Mouse (Mus musculus) heart, adult 11 months (tissue): ENCODE measurements at regions not wholly inside any gene's neighbourhood (a gene's known extent, or its start where the extent isn't known, plus 50 kb on each side); places are given as distances from the start of the nearest gene placed in this dataset.

Experiments used
- DNase-seq: peaks from one replicate; pipeline ENCODE4 v3.0.0; 2022

DNA sequence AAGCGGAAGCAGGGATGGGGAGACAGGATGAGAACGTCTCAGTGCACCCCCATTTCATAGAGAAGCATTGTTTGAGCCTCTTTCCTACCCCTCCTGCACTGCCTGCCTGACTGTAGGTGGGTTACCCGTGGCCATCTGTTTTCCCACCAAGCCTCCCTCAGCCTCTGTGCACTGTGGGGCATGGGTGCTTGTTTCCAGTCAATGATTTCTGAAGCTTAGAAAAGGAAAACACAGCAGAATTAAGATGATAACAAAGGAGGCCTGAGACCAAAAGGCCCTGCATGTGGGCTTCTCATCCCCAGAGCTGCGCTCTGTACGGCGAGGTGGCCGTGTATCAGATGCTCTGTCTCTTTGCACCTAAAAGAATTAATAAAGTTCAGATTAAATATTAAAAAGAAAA, 92.9 kb upstream of the Pabpc6 start:
- DNase-seq = no peak

DNA sequence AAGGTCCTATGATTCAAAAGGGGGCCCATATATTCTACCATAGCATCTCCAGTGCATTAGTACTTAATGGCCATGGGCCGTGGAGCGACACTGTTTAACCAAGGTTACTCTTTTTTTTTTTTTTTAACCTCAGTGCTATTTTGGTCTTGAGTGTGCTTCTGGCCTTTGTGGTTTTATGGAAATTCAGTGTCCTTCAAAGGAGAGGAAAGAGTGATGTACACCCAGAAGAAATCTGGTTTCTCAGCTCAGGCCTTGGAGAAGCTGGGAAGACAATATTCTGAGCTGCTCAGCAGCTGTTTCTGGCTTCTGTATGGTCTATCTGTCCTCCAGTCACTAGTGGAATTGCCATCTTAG, 91.2 kb upstream of the Pabpc6 start:
- DNase-seq = no peak

DNA sequence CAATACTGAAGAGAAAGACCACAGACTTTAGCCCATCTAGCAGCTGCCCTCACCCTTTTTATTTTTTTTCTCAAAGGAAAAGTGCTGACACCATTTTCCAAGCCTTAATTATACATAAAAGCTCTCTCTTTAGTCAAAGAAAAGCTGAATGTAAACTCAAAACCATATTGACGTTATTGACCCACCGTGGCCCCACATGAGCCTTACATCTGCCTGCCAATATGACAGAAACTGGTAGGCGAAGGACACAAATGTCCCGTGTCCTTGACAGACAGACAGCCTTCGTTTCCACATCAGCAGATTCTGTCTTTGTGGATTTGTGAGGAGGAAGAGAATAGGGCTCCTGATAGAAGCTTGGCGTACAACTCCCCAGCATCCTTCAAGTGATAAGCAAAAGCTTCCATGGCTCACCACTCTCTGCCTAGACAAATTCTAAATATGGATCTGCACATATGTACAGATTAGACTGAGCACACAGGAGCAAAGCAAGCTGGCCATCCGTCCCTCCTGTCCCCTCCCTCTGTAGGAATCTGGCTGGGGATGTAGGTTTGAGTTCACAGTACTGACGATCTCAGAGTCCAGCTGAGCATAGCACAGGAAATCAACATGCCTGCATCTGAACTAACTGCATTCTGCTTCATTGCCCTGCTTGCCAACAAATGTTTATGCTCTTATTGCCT, 90.6 kb upstream of the Pabpc6 start:
- peak; percentile 94 for DNase-seq

DNA sequence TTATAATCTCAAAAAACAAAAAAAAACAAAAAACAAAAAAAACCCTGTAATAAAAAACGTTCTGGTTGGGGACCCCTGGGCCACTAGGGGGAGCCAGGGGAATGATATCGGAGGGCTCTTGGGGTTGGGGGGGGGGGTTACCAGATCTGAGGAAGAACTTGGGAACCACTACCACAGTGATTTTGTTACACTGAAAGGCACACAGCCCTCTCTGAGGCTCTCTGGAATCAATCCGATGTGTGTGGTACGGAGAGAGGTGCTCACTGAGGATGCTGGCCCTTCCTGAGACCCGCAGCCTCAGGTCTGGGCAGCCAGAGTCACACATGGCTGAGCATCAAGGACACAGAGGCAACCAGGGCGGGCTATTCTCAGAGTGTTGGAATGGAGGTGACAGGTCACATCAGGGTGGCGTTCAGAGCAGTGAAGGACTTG, 89.9 kb upstream of the Pabpc6 start:
- peak; percentile 97 for DNase-seq

- DNase-seq = peak; percentile 82
Measured at GRCm38 (mm10) chr17:9757725-9758251, 88.3 kb upstream of the Pabpc6 start.

DNA sequence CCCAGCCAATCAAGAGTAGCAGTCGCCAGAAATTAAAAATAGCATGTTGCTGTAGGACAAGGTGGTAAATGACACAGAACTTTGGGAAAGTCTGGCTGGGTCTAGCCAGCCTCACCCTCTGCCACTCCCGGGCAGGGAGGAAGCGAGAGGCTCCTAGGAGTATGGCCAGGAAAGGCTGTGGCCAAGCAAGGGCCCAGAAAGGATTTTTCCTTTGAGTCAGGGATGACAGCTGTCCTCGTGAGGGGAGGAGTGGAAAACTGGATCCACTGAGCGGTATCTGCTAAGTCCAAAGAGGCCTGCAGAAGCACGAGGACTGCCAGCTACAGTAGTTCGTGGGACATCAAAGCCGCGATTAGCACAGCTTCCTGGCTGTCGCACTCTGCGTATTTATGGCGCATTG, 87.2 kb upstream of the Pabpc6 start:
- DNase-seq = peak; percentile 98

DNA sequence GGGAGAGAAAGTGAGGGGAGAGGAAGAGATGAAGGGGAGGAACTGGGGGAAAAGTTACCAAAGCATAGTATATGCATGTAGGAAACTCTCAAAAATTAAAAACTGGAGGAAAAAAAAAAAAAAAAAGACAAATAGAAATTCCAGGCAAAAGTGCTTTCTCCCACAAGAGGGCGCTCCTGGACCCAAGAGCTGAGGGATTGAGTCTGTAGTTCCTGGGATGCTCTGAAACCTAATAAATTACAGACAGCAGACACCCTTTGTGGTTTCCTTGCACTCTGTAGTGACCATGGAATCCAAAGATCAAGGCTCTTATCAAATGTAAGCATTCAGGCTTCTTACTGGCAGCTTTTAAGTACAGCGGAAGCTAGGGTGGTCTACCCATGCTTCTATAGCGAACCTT, 86.7 kb upstream of the Pabpc6 start:
- no peak for DNase-seq

DNA sequence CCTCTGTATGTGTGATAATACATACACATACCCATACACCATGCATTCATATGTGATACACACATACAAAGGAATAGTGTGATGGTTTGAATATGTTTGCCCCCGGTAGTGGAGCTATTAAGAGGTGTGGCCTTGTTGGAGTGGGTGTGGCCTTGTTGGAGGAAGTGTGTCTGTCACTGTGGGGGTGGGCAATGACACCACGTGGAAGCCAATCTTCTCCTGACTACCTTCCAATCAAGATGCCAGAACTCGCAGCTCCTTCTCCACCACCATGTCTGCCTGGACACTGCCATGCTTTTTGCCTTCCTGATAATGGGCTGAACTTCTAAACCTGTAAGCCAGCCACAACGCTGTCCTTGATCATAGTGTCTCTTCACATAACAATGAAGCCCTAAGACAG, 86.1 kb upstream of the Pabpc6 start:
- peak; percentile 87 for DNase-seq

DNA sequence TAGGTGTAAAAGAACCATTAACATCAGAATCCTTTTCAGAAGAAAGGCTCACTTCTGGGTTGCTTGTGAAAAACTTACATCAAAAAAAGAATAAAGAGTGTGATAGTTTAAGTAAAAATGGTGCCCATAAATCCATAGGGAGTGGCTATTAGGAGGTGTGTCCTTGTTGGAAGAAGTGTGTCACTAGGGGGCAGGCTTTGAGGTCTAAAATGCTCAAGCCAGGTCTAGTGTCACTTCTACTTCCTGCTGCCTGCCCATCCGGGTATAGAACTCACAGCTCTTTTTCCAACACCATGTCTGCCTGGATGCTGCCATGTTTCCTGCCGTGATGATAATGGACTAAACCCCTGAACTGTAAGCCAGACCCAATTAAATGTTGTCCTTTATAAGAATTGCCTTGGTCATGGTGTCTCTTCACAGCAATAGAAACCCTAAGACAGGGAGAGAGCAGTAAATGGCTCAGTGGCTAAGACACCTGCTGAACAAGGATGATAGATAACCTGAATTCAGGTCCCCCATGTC, 85.4 kb upstream of the Pabpc6 start:
- DNase-seq = peak; percentile 74

- peak; percentile 53 for DNase-seq
Measured at GRCm38 (mm10) chr17:9752848-9753247, 83.3 kb upstream of the Pabpc6 start.

DNA sequence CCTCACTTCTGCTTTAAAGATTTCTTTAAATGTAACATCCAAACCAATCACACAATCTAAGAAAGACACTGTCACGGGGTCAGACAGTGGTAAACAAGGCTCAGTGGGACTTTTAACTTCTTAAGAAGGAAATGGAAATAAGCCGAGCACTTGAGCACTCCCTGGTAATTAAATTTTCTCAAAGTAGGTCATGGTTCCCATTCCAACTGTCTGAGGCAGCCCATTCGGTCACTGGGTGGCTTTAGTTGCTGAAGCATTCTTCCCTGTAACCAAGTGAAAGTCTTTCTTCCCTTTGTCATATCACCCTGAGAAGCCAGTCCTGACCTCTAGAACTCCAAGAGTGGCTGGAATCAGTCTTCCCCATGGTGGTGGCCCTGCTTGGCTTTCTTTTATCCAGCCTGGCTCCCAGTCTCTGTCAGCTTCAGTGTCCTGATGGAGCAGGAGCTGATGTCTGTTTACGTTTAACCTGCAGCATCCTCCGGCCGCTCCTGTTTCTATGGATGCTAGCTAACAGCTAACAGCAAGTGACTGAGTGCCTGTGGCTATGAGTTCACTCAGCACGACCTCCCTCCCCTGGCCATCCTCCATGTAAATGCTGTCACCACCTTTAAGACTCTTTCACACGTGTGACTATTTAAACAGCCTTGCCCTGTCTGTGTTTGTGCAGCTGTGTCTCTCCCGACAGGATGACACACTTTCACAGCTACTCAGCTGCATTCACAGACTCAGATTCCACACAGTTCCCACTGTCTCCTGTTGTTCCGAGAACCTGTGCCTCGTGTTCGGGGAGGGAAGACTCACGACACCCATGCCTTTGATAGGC, 82.0 kb upstream of the Pabpc6 start:
- peak; percentile 64 for DNase-seq

- peak; percentile 92 for DNase-seq
Measured at GRCm38 (mm10) chr17:9750046-9750445, 80.5 kb upstream of the Pabpc6 start.

GRCm38 (mm10) chr17:9749301-9749700, 79.8 kb upstream of the Pabpc6 start:
- DNase-seq = peak; percentile 68

GRCm38 (mm10) chr17:9747893-9748292, 78.4 kb upstream of the Pabpc6 start:
- no peak for DNase-seq

DNA sequence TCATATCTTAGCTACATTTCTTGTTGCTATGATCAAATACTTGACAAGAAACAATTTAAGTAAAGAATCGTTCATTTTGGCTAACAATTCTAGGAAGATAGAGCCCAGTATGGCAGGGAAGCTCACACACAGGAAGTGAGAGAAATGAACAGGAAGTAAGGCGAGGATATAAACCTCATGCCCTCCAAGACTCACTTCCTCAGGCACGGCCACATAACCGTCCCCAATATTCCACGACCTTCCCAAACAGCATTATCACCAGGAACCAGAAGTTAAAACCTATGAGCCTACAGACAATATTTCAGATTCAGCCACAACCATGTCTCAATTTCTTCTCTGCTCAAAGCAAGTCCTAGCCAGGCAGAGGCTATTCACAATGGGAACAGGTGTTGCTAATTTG, 73.8 kb upstream of the Pabpc6 start:
- peak; percentile 61 for DNase-seq

DNA sequence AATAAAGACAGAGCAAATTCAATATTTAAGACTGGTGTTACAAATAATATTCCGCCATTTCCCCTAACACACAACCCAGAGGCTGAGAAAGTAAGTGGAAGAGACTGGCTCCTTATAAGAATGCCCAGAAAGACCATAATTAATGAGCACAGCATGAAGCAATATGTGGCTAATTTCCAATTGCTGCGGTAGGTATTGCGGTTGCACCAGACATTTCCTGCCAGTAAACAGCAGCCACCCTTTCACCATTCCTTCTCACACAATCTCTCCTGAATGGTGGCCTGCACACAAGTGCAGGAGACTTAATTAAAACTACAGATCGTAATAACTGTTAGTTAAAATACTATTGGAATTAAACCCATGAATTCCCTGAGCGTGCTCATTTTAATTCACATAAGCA, 71.8 kb upstream of the Pabpc6 start:
- peak; percentile 16 for DNase-seq

DNA sequence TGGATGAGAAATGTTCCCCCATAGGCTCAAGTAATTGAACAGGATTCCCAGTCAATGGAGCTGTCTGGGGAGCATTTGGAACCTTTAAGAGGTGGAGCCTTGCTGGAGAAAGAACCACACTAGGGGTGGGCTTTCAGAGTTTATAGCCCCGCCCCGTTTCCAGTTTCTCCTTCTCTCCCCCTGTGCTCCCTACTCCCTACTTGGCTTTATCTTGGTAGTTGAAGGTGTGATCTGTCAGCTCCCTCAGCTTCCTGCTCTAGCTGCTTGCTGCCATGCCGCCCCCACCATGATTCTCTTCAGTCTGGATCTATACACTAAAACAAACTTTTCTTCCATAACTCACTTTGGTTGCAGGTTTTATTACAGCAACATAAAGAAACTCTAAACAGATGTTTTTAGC, 59.5 kb upstream of the Pabpc6 start:
- no peak for DNase-seq

- DNase-seq = peak; percentile 91
Measured at GRCm38 (mm10) chr17:9725704-9726469, 56.4 kb upstream of the Pabpc6 start.

DNA sequence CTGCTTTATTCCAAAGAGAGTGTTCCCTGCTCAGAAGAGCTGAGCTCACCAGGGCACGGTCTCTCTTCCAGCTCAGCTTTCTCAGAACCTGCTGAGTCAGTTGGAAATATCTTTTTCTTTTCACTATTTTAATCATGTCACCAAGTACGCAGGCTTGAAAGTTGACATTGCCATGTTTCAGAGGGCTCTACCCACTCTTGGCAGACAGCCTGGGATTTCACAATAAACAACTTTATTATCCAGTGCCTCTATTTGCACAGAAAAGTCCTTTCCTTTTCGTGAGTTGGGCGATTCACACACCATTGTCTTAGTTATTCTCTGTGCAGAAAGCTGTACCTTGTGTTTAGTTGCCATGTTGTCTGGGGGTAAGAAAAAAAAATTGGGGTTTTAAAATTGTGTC, 54.0 kb upstream of the Pabpc6 start:
- DNase-seq = peak; percentile 75

GRCm38 (mm10) chr17:9722709-9723108, 53.2 kb upstream of the Pabpc6 start:
- no peak for DNase-seq
